Mouse (Mus musculus) retina, postnatal 7 days (tissue): ENCODE results near the gene Polr1c.

ENCODE experiments used
- DNase-seq: peaks from one replicate; pipeline ENCODE4 v3.0.0-alpha.2; 2012; ENCODE audit warnings: low read depth, low spot score

Gene Polr1c

GRCm38 (mm10) chr17:46221601-46222000 is 26.3 kb downstream of the Polr1c start:
- no peak for DNase-seq

- no peak for DNase-seq
These were observed 37.3 kb downstream of the Polr1c start for GRCm38 (mm10) chr17:46210550-46210949.

- no peak for DNase-seq
These were observed 41.2 kb downstream of the Polr1c start for GRCm38 (mm10) chr17:46206676-46207075.

- DNase-seq = peak; percentile 2
These were observed 44.8 kb downstream of the Polr1c start for GRCm38 (mm10) chr17:46203078-46203477.

DNA sequence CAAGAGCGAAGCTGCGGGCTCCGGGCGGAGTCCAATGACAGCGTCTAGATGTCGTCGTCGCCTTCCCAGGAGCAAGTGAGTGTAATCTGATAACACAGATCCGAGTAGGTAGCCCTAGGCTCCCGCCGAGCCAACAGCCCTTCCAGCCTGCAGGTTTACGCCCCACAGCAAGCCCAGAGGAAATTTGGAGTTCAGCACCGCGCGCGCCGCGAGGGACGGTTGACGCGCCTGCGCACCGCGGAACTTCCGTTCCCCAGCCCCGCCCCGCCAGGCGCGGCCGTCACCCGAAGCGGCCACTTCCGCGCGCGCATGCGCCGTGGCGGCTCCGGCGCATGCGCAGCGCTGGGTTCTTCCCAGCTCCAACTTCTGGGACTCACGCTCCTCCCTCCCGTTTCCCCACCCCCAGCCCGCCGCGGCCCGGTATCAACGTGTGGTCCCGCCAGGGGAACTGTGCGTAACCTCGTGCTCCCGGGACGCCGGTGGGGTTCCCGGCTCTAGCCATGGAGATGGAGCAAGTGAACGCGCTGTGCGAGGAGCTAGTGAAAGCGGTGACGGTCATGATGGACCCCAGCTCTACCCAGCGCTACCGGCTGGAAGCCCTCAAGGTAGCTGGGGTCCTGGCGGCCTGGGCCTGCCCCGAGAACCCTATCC is 45.3 kb downstream of the Polr1c start, which contains the start of the genes Polh and Xpo5:
Gene Polh (minus strand): TSS at position 225 of the 651 bp plus-strand sequence.
Gene Xpo5 (plus strand): TSS at position 362 of the 651 bp plus-strand sequence.
- peak; percentile 91 for DNase-seq

DNA sequence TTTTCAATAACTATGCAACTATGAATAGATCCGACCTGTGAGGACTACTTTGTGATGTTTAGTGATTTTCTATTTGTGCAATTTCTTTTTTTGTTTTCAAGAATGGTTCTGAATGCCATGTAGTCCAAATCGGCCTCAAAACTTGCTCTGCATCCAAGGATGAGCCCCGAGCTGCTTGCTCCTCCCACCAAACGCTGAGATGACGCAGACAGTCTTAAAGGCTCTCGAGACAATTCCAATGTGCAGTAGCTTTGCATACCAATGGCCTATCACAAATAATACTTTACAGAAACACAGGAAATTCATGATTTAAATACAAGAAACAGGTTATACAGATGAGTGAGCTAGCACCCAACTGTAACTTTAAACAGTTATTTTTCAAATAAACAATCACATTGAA is 46.7 kb downstream of the Polr1c start:
- no peak for DNase-seq
